Mouse (Mus musculus): ENCODE results near the gene Wdr24. TPM values are rescaled to one million over a fixed set of nuclear protein-coding genes. Genes with fewer than 3 reads are reported as not detected.

The Wdr24 gene
- polyA plus RNA-seq (2012; rRNA removed): 42.3 and 44.7 TPM in 2 replicates

DNA sequence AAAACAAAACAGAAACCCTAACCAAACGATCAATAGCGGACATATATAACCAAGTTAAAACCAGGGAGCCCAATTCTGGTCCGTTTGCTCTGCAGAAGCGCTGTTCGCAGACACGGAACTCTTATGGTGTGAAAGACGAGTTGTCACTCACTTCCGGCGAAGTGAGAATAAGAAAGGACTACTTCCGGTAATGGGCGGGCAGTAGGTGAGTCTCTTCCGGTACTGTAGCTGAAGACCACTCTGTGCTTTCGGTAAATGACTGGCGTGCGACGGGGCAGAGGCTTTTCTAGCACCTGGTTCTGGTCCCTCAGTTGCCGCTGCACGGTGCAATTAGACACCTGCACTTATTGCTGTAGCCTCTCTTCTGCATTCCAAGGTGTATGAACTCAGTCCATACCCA is at the start of gene Wdr24:
Wdr24 (plus strand) TSS at position 176 of the 400 bp plus-strand sequence.

DNA sequence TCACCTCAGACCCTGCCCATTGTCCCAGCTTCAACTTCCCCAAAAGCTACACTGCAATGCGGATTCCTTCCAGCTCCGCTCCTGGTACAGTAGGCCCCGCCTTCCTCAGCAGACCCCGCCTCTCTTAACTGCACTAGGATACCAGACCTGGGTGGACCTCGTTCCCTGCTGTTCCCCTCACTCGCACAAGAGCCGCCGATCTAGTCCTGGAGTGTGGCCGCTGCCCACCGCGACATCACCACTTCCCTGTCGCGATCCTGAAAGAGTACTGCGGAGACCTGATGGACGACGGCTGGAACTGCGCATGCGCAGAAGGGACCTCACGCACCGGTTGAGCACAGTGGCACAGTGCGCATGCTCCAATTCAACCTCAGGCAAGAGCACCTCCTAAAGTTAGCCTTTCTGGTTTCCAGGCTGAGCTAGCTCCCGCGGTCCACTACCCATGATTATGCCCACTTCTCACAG is 38.1 kb upstream of the Wdr24 start, which contains the start of gene Haghl:
Haghl (minus strand) TSS at position 393 of the 465 bp plus-strand sequence.

DNA sequence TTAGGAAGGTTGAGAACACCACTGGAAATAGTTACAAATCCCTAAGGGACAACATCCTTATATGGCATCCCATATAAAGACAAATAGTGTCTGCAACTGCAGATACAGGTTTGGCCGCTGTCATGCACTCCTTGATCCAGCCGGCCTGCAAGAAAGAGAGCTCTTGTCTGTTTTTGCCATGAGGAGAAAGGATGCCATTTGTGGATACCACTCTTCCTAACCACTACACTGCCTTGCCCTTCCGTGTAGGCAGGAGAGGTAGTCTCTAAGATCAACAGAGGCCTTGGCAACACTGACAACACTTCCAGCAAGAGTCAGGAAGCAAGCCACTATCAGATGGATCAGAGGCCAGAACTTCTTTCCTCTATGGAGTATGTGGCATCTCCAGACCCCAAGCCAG is 37.1 kb upstream of the Wdr24 start, which contains the start of gene Ccdc78:
Ccdc78 (plus strand) TSS at position 301 of the 400 bp plus-strand sequence.

DNA sequence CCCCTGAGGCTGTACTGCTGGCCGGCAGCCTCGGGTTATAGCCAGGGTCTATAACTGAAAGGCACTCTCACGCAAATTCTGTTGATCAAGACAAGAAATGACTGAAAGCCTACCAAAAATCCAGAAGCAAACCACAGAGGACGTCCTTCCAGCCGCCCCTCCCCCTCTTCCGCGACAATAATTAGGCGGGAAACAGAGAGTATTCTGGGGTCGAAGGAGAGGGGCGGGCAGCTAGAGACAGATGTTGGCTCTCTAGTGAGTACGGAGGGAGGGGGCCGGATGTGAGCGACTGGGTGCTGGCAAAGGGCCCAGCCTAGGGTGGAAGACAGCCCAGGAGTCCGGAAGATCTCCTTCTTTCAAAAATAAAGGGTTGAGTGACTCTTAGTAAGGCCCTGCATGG is 30.8 kb upstream of the Wdr24 start, which contains the start of gene Fam173a:
Fam173a (minus strand) TSS at position 287 of the 400 bp plus-strand sequence.

GRCm38 (mm10) chr17:25795609-25796092 is 27.8 kb upstream of the Wdr24 start, which contains the start of gene AC134908.4:
TSS of gene AC134908.4 (minus strand) at chr17:25795659.

GRCm38 (mm10) chr17:25796951-25797369 is 26.5 kb upstream of the Wdr24 start, which contains the start of gene Metrn:
TSS of gene Metrn (minus strand) at chr17:25797136.

DNA sequence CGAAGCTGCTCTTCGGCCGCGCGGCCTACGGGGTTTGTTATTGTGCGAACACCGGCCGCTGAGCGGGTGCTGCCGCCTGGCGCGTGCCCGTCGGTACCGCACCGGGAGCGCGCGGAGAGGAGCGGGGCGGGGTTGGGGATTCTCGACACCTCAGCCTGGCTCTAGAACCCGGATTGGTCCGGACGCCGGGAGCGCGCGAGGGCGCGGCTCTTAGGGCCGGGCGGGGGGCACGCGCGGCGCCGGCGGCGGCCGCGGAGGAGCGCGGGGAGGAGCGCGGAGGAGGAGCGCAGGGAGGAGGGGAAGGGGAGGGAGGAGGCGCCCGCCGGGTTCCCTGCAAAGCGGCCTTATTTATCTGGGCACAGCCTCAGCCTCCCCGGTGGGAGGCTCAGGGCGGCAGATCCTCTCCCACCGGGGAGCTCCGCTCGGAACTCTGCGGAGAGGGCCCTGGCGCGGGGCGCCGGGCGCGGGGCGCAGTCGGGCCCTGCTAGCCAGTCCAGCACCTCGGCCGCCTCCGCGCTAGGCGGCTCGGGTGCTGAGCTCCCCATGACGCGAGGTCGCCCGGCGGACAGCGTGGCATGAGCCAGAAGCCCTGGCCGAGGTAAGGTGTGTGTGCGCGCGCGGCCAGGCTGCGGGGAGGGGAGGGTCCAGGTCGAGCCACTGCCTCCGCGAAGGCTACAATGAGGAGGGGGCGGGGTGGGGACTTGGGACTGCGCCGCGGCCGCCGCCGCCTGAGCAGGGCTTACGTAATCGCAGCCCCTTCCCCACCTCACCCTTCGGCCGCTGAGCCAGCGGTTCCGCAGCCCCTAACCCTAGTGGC is 14.4 kb upstream of the Wdr24 start, which contains the start of gene Fbxl16:
Fbxl16 (plus strand) TSS at position 297 of the 817 bp plus-strand sequence.

DNA sequence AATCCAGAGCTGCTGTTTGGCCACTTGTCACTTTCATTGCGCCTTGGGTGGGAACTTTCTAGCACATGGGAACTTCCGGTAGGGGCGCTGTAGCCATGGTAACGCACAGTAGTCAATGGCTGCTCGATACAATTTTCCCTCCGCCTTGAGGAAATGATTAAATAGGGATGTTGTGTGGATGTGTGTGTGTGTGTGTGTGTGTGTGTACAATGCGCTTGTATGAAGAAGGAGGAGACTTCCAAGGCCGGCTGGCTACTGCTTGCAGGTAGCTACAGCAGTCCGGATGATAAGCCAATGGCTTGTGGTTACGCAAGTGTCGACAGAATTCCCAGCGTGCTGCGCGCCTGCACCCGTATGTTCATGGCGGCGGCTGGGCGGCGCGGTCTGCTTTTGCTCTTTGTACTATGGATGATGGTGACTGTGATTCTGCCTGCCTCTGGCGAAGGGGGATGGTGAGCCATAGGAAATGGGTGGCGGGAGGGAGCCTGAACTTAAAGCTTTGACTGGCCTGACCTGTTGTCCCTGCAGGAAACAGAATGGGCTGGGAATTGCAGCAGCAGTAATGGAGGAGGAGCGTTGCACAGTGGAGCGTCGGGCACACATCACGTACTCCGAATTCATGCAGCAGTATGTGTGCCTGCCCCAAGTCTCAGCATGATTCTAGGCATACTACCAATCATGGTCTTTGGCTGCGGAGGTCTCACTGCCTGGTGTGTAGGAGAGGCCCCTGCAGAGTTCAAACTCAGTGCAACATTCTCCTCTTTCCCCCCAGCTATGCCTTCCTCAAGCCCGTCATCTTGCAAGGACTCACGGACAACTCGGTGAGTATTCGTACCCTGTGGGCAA is 5.5 kb downstream of the Wdr24 start, which contains the start of gene Jmjd8:
Jmjd8 (plus strand) TSS at position 156 of the 846 bp plus-strand sequence.

GRCm38 (mm10) chr17:25833291-25833663 is 9.8 kb downstream of the Wdr24 start, which contains the start of gene Stub1:
TSS of gene Stub1 (minus strand) at chr17:25833404.

GRCm38 (mm10) chr17:25837076-25837410 is 13.6 kb downstream of the Wdr24 start, which contains the start of gene Rhbdl1:
TSS of gene Rhbdl1 (minus strand) at chr17:25837295.

DNA sequence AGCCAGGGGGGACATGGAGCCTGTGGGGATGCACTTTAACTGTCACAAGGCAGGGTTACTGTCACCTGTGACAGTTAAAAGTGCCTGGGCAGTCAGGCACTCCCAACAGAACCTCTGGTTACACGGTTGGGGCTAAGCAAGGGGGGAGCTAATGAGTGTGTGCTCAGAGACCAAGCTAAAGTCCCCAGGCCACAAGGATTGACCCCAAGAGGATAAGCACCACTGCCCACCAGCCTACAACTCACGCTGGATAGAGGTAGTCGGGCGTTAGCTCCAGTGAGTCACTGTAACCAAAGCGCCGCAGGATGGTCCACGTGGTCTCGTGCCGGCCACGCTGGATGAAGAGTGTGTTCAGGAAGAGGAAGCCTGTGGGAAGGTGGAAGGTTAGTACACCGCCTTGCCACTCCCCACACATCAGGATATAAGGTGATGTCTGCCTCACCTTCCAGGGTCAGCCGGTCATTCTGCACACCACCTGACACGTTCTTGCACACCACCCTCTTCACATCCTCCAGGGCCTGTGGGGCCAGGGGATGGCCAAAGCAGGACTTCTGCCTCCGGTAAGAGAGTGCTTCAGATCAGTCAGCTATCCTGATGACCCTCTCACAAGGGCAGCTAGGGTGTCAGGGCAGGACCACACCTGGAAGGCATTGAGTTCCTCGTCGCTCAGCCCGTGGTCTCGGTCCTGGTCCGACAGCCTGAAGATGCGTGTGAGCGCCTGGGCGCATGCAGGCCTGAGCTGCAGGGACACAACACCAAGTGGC is 17.9 kb downstream of the Wdr24 start, which contains the start of gene Gm20683:
Gm20683 (minus strand) TSS at position 647 of the 764 bp plus-strand sequence.

DNA sequence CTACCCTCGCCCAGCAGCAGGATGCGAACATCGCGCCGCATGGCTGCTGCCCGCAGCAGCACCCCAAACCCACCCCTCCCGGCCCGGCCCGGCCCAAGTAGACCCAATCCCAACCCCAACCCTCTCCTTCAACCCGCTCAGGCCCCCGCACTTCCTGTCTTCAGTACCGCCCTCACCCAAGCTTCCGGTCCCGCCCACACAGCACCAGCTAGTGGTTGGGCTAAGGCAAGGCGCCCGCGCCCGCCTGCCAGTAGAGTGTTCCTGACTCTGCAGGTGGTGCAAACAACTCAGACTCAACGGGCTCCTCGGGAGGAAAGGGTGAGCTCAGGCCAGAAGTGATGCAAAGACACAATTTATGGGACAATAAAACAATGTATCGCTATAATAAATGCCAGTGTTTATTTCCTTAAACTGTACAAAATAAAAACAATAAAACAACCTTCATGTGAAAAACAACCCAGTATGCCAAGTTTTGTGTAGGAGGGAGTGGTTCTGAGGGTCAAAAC is 21.0 kb downstream of the Wdr24 start, which contains the start of gene Rhot2:
Rhot2 (minus strand) TSS at position 456 of the 506 bp plus-strand sequence.

GRCm38 (mm10) chr17:25860832-25861703 is 37.6 kb downstream of the Wdr24 start, which contains the start of gene Wdr90:
TSS of gene Wdr90 (minus strand) at chr17:25861501.

DNA sequence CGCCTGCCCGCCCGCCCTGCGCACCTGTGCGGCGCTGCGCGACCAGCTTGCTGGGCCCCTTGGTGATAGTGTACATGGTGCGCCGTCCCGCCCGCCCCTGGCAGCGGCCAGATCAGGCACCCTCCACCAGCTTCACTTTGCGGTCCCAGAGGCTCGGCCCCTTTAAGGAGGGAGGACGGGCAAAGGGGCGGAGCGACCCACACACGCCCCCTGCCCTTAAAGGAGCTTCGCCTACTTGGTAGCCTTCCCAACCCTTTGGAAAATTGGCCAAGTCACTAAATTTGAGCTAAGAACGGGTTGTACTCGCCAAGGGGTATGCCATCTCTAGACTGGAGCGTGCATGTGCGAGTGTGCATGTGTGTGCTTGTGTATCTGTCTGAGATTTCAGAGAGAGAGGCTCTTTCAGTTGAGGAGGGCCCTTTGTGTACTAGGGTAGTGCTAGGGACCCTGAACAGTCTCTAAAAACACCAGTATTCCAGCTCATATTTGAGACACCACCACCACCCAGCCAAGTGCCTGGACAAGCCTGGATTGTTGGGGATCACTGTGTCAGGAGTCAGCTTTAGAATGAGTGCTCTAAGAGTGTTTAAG is 45.3 kb downstream of the Wdr24 start, which contains the start of gene Mcrip2:
Mcrip2 (minus strand) TSS at position 164 of the 591 bp plus-strand sequence.

GRCm38 (mm10) chr17:25874721-25875170 is 51.3 kb downstream of the Wdr24 start, which contains the start of gene Mettl26:
TSS of gene Mettl26 (plus strand) at chr17:25875074.

